Mouse (Mus musculus): ENCODE data around the gene Zfp184.

Zfp184 gene

DNA sequence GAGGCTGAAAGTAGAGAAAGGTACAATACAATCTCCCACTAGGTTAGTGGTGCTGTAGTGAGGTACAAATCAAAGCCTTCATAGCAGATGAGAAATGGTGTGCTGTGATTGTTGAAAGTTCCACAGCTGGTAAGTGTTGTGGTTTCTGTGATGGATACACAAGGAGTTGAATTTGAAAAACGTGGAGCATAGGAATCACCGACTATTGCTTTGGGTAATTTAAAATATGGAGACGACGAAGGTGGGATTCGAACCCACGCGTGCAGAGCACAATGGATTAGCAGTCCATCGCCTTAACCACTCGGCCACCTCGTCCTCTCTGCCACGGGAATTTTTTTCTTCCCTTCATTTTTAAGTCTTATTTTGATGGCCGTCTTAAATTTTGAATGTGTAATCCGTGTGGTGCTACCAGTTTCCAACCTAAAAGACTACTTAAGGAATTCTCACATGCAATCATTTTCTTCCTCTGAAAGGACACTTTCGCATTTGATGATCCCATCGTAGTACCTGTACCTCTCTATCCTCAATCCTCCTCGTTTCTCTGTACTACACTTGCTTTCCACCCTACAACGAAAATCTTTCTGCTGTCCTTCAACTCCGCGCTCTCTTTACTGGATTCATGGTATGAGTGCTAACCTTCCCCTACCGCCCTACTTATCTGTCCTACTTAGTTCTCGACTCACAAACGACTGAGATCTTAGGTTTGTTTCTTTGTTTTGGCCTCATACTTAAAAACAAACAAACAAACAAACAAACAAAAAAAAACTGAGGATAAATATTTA lies 49.3 kb downstream of the Zfp184 start:
- DNase-seq: peak; percentile 20

DNA sequence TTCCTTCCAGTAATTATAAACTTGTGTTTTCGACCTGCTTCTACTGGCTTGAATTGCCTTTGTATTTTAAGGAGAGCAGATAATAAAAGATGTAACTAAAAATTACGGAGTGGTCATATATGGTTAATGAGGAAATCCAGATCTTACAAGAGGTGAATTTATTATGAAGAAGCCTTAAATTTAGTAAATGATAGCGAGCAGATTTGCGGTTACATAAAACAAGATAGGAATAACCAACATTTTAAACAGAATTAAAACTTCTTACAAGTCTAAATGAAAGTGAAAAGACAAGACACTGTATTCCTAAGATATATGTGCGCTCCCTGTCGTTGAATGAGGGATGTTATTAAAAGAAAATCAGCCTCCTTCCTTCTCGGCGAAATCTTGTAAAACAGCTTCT lies 50.0 kb downstream of the Zfp184 start:
- DNase-seq: no peak

DNA sequence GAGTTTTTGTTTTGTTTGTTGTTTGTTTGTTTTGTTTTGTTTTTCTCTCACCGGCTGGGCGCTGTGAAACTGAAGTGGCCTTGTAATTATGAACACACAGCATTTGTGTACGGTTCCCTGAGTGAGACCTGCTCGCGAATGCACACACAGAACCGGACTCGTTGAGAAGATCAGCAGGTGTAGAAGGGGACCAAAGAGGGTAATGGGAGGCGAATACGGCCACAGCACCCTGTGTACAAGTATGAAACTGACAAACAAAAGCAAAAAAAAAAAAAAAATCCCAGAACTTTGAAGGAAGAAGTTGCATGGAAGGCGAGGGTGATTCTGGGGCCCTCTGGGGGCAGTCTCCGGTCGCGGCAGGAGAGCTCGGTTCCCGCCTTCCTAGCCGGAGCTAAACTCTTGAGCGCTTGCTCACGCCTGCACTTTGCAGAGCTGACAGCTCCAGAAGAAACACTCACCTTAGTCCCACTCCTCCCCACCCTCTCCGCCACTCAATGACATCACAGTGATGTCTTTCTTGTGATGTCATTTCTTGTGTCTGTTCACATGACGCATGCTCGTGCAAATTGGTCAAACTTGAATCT lies 50.5 kb downstream of the Zfp184 start:
- DNase-seq: peak; percentile 46

DNA sequence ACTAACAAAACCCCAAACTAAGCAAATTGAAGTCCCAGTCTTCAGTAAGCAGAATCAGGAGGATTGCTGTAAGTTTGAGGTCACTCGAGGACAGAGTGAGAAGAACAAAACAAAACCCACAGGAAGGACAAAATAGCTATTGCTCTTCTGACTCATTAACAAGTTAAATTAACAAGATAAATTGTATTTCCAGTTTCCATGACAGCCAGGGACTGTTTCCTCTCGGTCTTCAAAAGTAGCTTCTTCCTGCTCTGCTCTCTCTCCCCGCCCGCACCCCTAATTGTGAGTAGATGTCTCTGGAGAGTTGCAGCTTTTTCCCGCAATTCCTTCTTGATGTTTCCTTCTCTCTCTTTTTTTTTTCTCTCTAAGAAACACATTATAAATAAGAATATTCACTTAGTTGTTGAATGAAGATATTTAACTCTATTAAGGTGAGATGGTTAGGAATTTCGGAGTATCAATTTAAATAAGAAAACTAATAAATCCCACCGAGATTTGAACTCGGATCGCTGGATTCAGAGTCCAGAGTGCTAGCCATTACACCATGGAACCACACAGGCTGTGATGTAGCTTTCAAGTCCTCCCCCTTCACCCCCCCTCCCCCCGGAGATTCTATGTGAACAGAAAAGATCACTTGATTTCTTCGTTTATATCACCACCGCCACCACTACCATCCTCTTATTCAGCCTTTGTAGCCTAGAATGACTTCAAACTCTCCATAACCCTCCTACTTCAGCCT lies 51.4 kb downstream of the Zfp184 start:
- DNase-seq: no peak

GRCm38 (mm10) chr13:21996840-21997185 lies 51.9 kb downstream of the Zfp184 start:
- no peak for DNase-seq

GRCm38 (mm10) chr13:21997201-21997820 lies 52.4 kb downstream of the Zfp184 start:
- DNase-seq: no peak

DNA sequence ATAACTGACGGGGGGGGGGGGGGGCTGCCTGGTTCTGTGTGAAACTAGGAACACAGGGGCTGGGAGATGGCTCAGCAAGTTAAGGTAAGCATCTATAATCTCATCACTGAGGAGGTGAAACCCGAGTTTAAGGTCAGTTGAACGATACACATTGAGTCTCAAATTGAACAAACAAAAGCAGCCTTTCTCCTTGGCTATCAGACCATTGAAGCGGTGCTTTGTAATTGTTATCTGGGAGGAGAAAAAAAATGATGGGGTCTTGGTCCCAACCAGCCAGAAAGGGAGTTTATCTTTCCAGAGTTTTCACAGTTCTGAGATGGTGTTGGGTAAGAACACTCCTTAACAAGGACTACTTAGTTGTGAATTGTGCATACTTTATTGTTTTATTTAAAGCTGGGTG lies 52.9 kb downstream of the Zfp184 start:
- no peak for DNase-seq

DNA sequence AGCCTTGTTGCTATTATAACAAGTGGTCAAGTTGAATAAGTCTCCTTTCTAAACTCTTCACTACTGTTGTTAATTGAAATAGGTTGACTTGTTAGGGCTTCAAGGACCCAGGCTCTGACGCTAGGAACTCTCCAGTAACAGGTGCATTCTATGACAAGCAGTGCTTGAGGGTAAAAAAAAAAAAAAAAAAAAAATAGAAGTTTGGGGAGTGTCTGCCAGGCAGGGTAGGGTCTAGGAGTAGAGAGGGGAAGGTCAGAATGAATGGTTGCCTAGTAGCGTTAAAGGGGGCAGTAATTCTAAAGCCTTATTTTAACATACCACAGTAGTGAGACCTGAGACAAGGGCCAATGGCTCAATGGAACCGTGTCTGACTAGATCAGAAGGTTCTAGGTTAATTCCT lies 53.5 kb downstream of the Zfp184 start:
- no peak for DNase-seq

- DNase-seq: no peak
Measured at GRCm38 (mm10) chr13:21999147-21999546, 54.3 kb downstream of the Zfp184 start.

GRCm38 (mm10) chr13:22001346-22001745 lies 56.5 kb downstream of the Zfp184 start:
- DNase-seq: no peak

DNA sequence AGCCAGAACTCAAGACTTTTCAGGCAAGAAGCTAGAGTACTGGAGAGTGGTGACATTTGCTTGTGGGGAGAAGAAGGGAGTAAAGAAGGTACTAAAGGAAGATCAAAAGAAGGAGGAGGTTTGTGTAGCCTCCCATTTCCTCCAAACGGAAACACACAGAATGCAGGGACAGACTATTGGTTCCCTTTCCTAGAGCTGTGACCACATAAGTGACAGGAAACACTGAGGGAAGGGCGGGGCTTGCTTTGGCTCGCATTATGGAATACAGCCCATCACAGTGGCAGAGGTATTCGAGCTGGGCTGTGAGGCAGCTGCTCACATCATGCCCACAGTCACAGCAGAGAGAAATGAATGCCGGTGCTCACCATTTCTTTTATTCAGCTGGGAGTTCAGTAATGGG lies 56.9 kb downstream of the Zfp184 start:
- DNase-seq: no peak

DNA sequence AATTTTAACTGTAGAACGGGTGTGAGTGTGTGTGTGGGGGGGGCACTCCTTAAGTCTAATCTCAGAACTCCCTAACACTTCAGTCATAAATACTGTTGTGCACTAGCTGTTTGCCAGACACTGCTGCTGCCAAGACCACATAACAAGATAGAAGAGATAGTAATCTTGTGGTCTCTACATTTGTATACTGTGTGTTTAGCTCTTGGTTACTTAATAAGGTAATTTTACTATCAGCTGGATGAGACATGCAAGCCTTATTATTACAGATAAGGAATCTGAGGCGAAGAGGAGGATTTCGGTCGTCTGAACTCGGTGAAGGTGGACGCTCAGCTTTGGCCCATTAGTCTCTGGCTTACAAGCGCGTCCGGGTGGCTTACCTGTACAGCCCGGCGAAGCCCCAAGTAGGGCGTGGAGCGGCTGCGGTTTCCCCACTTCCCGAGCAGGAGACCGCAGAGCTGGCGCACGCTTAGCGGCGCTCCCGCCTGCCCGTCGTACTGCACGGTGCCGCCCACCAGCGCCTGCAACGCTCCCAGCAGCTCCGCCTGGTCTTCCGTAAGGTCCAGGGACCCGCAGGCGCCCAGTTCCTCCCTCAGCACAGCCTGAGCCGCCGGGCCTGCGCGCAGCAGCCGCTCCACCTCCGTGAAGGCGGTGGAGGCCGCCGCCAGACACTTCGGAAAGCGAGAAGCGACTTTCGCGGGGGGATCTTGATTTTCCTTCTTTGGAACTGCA lies 60.9 kb downstream of the Zfp184 start:
- DNase-seq: peak; percentile 67

- peak; percentile 64 for DNase-seq
Measured at GRCm38 (mm10) chr13:22006334-22007120, 61.6 kb downstream of the Zfp184 start.

DNA sequence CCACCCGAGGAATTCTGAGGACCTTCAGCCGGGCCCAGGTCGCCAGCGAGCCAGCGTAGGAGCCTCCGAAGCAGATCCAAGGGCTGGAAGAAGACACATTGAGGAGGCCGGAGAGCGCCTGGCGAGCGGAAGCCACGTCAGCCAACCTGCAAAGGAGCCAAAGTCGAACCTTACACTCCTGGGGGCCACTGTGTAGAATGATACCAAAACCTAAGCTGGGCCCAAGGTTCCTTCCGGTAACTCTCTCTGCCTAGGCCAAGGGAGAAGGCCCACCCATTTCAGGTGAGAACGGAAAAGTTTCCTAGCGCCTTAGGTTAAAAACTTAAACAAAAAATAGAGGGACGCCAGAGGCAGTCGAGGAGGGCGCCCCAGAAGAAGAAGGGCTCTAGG lies 62.2 kb downstream of the Zfp184 start:
- DNase-seq: no peak

GRCm38 (mm10) chr13:22007872-22008271 lies 63.0 kb downstream of the Zfp184 start:
- no peak for DNase-seq

DNA sequence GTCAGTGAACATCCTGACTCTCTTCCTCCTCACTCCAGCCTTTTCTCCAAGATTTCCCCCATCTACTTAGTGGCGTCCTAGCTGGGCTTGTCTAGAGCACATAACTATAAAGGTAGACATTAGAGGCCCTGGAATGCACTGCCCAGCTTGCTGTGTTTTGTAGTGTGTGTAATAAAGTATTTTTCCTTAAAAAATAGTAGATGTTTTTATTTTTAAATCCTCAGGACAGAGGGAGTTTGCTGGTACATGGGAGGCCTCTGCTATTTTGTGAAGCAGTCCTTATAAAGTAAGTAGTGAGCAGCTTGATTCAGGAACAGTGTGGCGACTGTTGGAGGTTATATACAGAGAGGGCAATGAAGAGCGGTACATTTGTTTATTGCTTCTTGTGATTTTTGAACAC lies 63.8 kb downstream of the Zfp184 start:
- DNase-seq: no peak

GRCm38 (mm10) chr13:22009642-22010041 lies 64.7 kb downstream of the Zfp184 start, which contains the start of gene Prss16:
Prss16 (minus strand) TSS chr13:22009742.
- DNase-seq: no peak
